ENCODE assay signal across 8 mouse cellular contexts in the genomic region with DNA sequence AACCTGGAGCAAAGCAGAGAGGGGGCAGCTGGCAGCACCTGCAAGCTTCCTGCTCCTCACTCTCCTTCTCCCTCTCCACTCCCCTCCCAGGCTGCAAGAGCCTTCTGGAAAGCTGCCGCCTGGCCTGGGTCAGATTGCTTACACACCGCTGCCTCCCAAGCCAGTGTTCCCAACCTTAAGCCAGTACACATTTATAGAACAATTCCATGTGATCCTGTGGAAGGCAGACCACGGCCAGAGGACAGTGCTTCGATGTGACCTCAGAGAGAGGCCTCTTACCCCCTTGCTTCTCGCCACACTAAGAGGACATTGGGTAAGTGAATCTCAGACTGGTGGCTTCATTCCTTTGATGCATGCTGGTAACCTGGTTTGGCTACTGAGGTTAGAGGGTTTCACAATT. TPM values are rescaled to one million over a fixed set of nuclear protein-coding genes. Genes with fewer than 3 reads are reported as not detected.
A peak's percentile ranks its signal among the peaks of the same experiment; 100 is the strongest.
DNase-seq lines count a peak whose midpoint lies in the region; ATAC-seq and TF ChIP-seq lines count a peak whose summit lies in the region.

No protein-coding gene starts in this region.

- H3K4me3 ChIP-seq in lung, postnatal 0 days (ENCODE audit: low read depth, low read length), result no peak overlapping the region

- no peaks in the 10 kb centered on the region for H3K27me3 ChIP-seq in lung, postnatal 0 days (replicated peaks; ENCODE audit: insufficient read depth, low read length)

- no peak overlapping the region for H3K4me2 ChIP-seq in lung, postnatal 0 days (replicated peaks; ENCODE audit: low read depth, low read length)

- H3K9me3 ChIP-seq in lung, postnatal 0 days (ENCODE audit: low read length), result no peaks in the 10 kb centered on the region

- WGBS in lung, postnatal 0 days, result 40% methylated on average over 5 of the region's 5 CpGs

- TF ChIP-seq CTCF in lung, postnatal 0 days (IDR thresholded peaks at IDR 0.05), result no peak

- ATAC-seq in lung, postnatal 0 days, result peak; percentile 47
- ATAC-seq in granulocyte monocyte progenitor cell, adult 5-6 weeks (replicated peaks; ENCODE audit: poor library complexity, severe bottlenecking), result peak; percentile 73

- peak; percentile 44 for DNase-seq in lung, postnatal 0 days (ENCODE audit: low spot score)
- no peak for DNase-seq in lung, postnatal 4 days
- DNase-seq in cerebellum, postnatal 10 days, result peak; percentile 82 to 83
- peak; percentile 21 for DNase-seq in lung, postnatal 36 days
- DNase-seq in spleen, postnatal 4 days (ENCODE audit: low spot score in 2 of 2), result no peak
- DNase-seq in adrenal gland, postnatal 4 days (ENCODE audit: low spot score in 2 of 2), result no peak
- no peak for DNase-seq in urinary bladder, adult 2 months (ENCODE audit: low spot score)

- H3K27ac ChIP-seq in lung, postnatal 0 days (ENCODE audit: low read length), result peak overlapping the region; percentile 57

- no peak for TF ChIP-seq EP300 in lung, postnatal 0 days (IDR thresholded peaks at IDR 0.05)

- no peaks in the 10 kb centered on the region for H3K4me1 ChIP-seq in lung, postnatal 0 days (ENCODE audit: insufficient read depth, low read depth, low read length)

- H3K36me3 ChIP-seq in lung, postnatal 0 days (ENCODE audit: insufficient read depth, low read length), result no peaks in the 10 kb centered on the region

- H3K9ac ChIP-seq in lung, postnatal 0 days (replicated peaks; ENCODE audit: low read depth), result no peak overlapping the region

RNA-seq across cellular contexts. Expression of a gene that starts 20.1 kb away (rescaled TPM):
- 101 and 108 TPM in 2 replicates for polyA plus RNA-seq in lung, postnatal 0 days (2015; fragmentation: Nextera tagmentation; extraction: Ambion mirVana)
- total RNA-seq in granulocyte monocyte progenitor cell, adult 5-6 weeks (2014; fragmentation: Nextera tagmentation), result 121 and 125 TPM in 2 replicates
- total RNA-seq in granulocyte monocyte progenitor cell, adult 5-6 weeks (2017), result 204 and 256 TPM in 2 replicates
- 100 to 1,000 TPM in 1 of 2 experiments, 10 to 100 TPM in 1; 96.3 to 100 TPM for total RNA-seq in adrenal gland, postnatal 4 days (2021)
- 61.5 and 65.4 TPM in 2 replicates for polyA plus RNA-seq in urinary bladder, adult 2 months (2012; rRNA removed)

RNA-seq across cellular contexts. Expression of a gene that starts 24.5 kb away (rescaled TPM):
- polyA plus RNA-seq in lung, postnatal 0 days (2015; fragmentation: Nextera tagmentation; extraction: Ambion mirVana), result 18.9 and 19.8 TPM in 2 replicates
- 10.9 and 22.5 TPM in 2 replicates for total RNA-seq in granulocyte monocyte progenitor cell, adult 5-6 weeks (2014; fragmentation: Nextera tagmentation)
- total RNA-seq in granulocyte monocyte progenitor cell, adult 5-6 weeks (2017), result 3.7 and 6.2 TPM in 2 replicates
- total RNA-seq in adrenal gland, postnatal 4 days (2021), result 10 to 100 TPM; 50.8 to 55.8 TPM
- 67.5 and 88.1 TPM in 2 replicates for polyA plus RNA-seq in urinary bladder, adult 2 months (2012; rRNA removed)

RNA-seq across cellular contexts. Expression of a gene that starts 32.6 kb away (rescaled TPM):
- polyA plus RNA-seq in lung, postnatal 0 days (2015; fragmentation: Nextera tagmentation; extraction: Ambion mirVana), result 69.5 and 78.2 TPM in 2 replicates
- total RNA-seq in granulocyte monocyte progenitor cell, adult 5-6 weeks (2014; fragmentation: Nextera tagmentation), result 13.2 and 41.4 TPM in 2 replicates
- 46.0 and 64.1 TPM in 2 replicates for total RNA-seq in granulocyte monocyte progenitor cell, adult 5-6 weeks (2017)
- total RNA-seq in adrenal gland, postnatal 4 days (2021), result 10 to 100 TPM; 42.7 to 44.9 TPM
- 15.6 and 24.0 TPM in 2 replicates for polyA plus RNA-seq in urinary bladder, adult 2 months (2012; rRNA removed)

Comparison
In these comparisons a context has a peak if more than half of its experiments do, and no peak if none do; other contexts are left out.
1. DNase-seq: peak in lung, postnatal 0 days (single experiment), cerebellum, postnatal 10 days (2 of 2) and lung, postnatal 36 days (single experiment); none in lung, postnatal 4 days (0 of 2), spleen, postnatal 4 days (0 of 2), adrenal gland, postnatal 4 days (0 of 2) and urinary bladder, adult 2 months (single experiment).